Mouse (Mus musculus) small intestine, adult 2 months (tissue): ENCODE measurements around the gene Gins2. TPM values are rescaled to one million over a fixed set of nuclear protein-coding genes. Genes with fewer than 3 reads are reported as not detected.
A peak's percentile ranks its signal among the peaks of the same experiment; 100 is the strongest.

Source experiments
- H3K27ac ChIP-seq: fragments of 200-500 bp; 2 replicates; pipeline ENCODE4 v1.5.1; 2012; ENCODE audit warnings: low read depth, low read length, control low read depth, inconsistent platforms; ENCODE audit not compliant: insufficient read depth
- H3K27me3 ChIP-seq: fragments of 200-500 bp; 2 replicates; pipeline ENCODE4 v1.6.1; 2012; ENCODE audit warnings: mild to moderate bottlenecking, moderate library complexity, low read length, inconsistent platforms; ENCODE audit not compliant: control insufficient read depth, insufficient read depth
- H3K36me3 ChIP-seq: fragments of 200-500 bp; 2 replicates; pipeline ENCODE4 v1.6.1; 2012; ENCODE audit warnings: mild to moderate bottlenecking, low read length, control low read depth, inconsistent platforms; ENCODE audit not compliant: control insufficient read depth, insufficient read depth
- H3K4me1 ChIP-seq: fragments of 200-500 bp; 2 replicates; pipeline ENCODE4 v1.6.1; 2012; ENCODE audit warnings: low read length, inconsistent platforms, mixed read lengths; ENCODE audit not compliant: control insufficient read depth, insufficient read depth, insufficient read length
- H3K4me3 ChIP-seq: fragments of 200-500 bp; 2 replicates; pipeline ENCODE4 v1.5.1; 2012; ENCODE audit warnings: low read depth, mild to moderate bottlenecking, control low read depth, inconsistent platforms, low read length, moderate library complexity
- CTCF ChIP-seq: fragments of 200-500 bp; IDR thresholded peaks from 2 replicates; pipeline ENCODE4 v1.5.1; 2012; ENCODE audit warnings: low read depth, mild to moderate bottlenecking, control low read depth, inconsistent platforms, low read length, moderate library complexity, mixed read lengths; ENCODE audit not compliant: insufficient replicate concordance, insufficient read length; ENCODE audit errors: extremely low read depth
- POLR2A ChIP-seq: fragments of 200-500 bp; IDR thresholded peaks from 2 replicates; pipeline ENCODE4 v1.6.1; 2012; ENCODE audit warnings: low read depth, mild to moderate bottlenecking, control low read depth, inconsistent platforms, low read length, moderate library complexity
- WGBS: fragments of 180-500 bp; shearing (Covaris S2); methylation state at CpG from one replicate; pipeline ENCODE4 v1.1.7; 2018; 5-methylcytosine and 5-hydroxymethylcytosine counted together
- polyA plus RNA-seq: library from polyadenylated mRNA; depleted of rRNA; stranded (reverse); fragments of >200 nt; gene quantifications from 2 replicates; pipeline ENCODE4 v1.2.3, GENCODE M21; 2012

Gins2 gene
- polyA plus RNA-seq, 1 experiment, result 22.5 TPM

GRCm38 (mm10) chr8:120544155-120544554 is 44.9 kb downstream of the Gins2 start:
- peaks cover 67% of the 10 kb centered on the region for H3K4me1 ChIP-seq
- H3K27me3 ChIP-seq, result no peaks in the 10 kb centered on the region
- peak overlapping the region; percentile 86 for H3K27ac ChIP-seq
- WGBS, result 30% methylated on average over 5 of the region's 5 CpGs
- TF ChIP-seq POLR2A (no peak), CTCF (no peak)
- no peak overlapping the region for H3K4me3 ChIP-seq
- H3K36me3 ChIP-seq, result no peaks in the 10 kb centered on the region

DNA sequence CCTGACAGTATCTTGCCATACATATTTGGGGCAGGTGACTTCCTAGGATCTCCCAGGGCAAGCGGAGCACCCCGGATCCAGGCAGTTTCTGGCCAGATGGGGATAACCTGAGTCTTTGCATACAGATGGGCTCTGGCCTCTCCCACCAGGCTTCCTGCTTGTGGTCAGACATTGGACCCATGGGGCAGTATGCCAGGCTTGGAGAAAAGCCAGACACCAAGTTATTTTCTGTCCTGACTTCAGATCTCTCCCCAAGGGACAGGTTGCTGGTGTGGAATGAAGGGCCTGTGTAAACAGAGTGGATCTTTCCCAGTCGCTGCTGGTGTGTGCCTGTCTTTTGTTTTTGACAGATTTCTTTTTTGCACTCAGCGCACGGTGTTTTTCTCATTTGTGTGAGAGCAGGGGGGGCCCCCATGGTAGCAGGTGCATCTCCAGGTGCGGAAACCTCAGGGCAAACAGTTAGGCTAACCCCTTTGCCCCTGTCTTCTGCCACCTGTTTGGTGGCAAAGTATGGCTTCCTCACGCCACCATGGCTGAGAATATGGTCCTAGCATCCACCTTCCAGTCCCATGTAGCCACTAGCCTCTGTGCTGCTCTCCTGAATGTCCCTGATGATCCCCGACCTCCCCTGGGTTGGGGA is 45.6 kb downstream of the Gins2 start:
- Histone ChIP-seq H3K27me3 (no peaks in the 10 kb centered on the region), H3K4me1 (peaks cover 72% of the 10 kb centered on the region), H3K27ac (peak overlapping the region; percentile 86), H3K36me3 (no peaks in the 10 kb centered on the region), H3K4me3 (no peak overlapping the region)
- TF ChIP-seq CTCF, result no peak
- TF ChIP-seq POLR2A, result no peak
- WGBS, result 9% methylated on average over 8 of the region's 8 CpGs

DNA sequence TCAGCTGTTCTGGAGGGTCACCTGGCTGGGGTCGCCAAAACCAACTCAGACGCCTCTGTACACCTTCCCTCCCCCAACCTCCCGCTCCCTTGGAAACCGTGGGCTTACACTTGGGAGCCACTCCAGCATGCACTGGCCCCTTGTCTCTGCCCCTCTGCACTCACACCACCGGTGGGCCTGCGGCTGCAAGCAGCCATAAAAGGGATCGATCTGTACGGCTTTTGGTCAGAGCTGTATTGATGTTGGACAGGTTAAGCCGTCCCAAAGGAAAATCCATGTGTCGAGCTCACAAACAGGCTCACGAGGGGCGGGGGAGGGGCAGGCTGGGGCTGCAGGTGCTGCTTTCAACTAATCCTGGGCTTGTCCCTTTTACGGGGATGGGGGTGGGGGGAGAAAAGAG is 46.1 kb downstream of the Gins2 start:
- Histone ChIP-seq H3K27ac (peak overlapping the region; percentile 52), H3K36me3 (no peaks in the 10 kb centered on the region), H3K4me3 (0 out of 2 replicates have a peak overlapping the region, but pooled peaks have one; percentile 1), H3K4me1 (peaks cover 71% of the 10 kb centered on the region), H3K27me3 (no peaks in the 10 kb centered on the region)
- 20% methylated on average over 13 of the region's 13 CpGs for WGBS
- TF ChIP-seq POLR2A (no peak), CTCF (no peak)

DNA sequence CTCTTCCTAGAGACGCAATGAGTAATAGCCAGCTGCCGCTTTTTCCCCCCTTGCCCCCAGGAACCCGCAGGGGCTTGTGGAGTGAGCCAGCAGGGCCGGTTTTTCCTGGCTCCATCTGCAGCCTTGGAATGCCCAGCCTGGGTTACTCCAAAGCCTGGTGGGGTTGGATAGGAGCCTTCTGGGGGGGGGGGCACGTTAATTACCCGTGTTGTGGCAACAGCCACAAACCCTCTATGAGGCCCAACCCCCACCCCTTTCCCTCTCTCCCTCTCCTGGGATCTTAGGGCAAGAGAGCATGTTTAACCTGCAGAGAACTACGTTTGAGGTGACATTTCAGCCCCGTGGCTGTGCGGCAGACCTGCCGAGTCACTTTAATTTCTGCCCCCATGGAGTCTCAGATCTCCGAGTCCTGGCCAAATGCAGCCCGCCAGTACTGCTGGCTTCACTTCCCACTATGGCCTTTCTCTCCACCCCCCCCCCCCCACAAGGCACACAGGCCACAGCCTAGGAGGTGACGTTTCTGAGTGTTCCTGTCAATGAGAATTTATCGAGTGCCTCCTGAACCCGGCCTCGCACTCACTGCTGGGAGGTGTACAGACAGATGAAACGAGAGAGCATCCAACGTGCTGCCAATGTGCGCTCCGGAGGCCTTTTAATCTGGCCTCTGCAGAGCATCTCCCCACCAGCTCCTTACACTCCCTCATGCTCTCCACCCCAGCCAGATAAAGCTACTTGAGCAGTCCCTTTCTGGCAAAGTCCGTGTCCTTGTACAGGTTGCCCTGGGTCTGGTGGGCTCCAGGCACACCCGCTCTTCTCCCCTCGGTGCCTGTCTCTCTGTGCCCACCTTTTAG is 49.1 kb downstream of the Gins2 start:
- H3K4me1 ChIP-seq, result peaks cover 48% of the 10 kb centered on the region
- H3K27me3 ChIP-seq, result no peaks in the 10 kb centered on the region
- WGBS, result 46% methylated on average over 23 of the region's 23 CpGs
- peak overlapping the region; percentile 95 for H3K27ac ChIP-seq
- no peaks in the 10 kb centered on the region for H3K36me3 ChIP-seq
- no peak for TF ChIP-seq POLR2A
- TF ChIP-seq CTCF, result no peak
- peak overlapping the region; percentile 84 for H3K4me3 ChIP-seq

DNA sequence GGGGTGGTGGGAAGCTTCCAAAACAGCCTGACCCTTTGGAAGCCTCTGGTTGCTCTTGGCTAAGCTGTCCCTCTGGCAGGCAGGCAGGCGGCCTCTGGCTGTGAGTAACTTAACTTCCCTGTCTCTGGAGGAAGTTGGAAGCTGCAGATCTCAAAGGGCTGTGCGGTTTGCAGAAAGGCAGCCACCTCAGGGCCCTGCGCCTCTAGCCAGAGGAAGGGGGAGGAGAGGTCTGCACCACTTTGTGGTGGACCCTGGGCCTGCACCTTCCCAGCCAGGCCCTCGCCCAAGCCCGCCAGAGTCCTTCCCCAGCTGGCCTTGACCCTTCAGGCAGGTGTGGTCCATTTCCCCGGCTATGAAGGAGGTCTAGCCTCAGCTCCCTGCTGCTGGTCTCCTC is 49.7 kb downstream of the Gins2 start:
- Histone ChIP-seq H3K4me3 (peak overlapping the region; percentile 84), H3K27ac (peak overlapping the region; percentile 95), H3K36me3 (no peaks in the 10 kb centered on the region), H3K27me3 (no peaks in the 10 kb centered on the region), H3K4me1 (peaks cover 46% of the 10 kb centered on the region)
- WGBS, result 17% methylated on average over 6 of the region's 6 CpGs
- TF ChIP-seq POLR2A (no peak), CTCF (no peak)

- Histone ChIP-seq H3K4me1 (peaks cover 43% of the 10 kb centered on the region), H3K27me3 (no peaks in the 10 kb centered on the region), H3K27ac (peak overlapping the region; percentile 95), H3K36me3 (no peaks in the 10 kb centered on the region), H3K4me3 (peak overlapping the region; percentile 84)
- TF ChIP-seq CTCF, result no peak
- no peak; the same call in none of the 2 replicates for TF ChIP-seq POLR2A
- WGBS, result 4% methylated on average over 36 of the region's 37 CpGs
These were observed 50.5 kb downstream of the Gins2 start for GRCm38 (mm10) chr8:120538397-120539240.
